Mouse (Mus musculus): Measurements from ENCODE around the gene Hmox2.

GRCm38 (mm10) chr16:4705541-4705940 lies 20.6 kb upstream of the Hmox2 start:
- TF ChIP-seq POLR2A (IDR thresholded peaks at IDR 0.05; ENCODE audit: low read depth, low read length) (no peak), CTCF (IDR thresholded peaks at IDR 0.05; ENCODE audit: borderline replicate concordance, insufficient read depth, low read length) (no peak)

Data from embryonic fibroblast, embryonic 13.5 days (primary cell).